Mouse (Mus musculus) erythroblast, embryonic 14.5 days (primary cell): ENCODE data around the gene Otop2.

Experiments
- GATA1 ChIP-seq: IDR thresholded peaks from 2 replicates; pipeline ENCODE4 v1.6.1; 2012; ENCODE audit warnings: low read length, inconsistent platforms, mixed read lengths
- TAL1 ChIP-seq: IDR thresholded peaks from 3 replicates; pipeline ENCODE4 v1.6.1; 2012; ENCODE audit warnings: low read length, inconsistent platforms, mixed read lengths

GRCm38 (mm10) chr11:115334531-115334930, 27.6 kb downstream of the Otop2 start, which contains the start of gene Otop3:
- TF ChIP-seq TAL1 (no peak), GATA1 (no peak)
